Mouse (Mus musculus) heart, adult 10 weeks (tissue): ENCODE measurements around the gene Sdc1. TPM values are rescaled to one million over a fixed set of nuclear protein-coding genes. Genes with fewer than 3 reads are reported as not detected.

Experiments used
- polyA plus RNA-seq: library from polyadenylated mRNA; stranded (reverse); fragments of 350-450 nt; fragmentation: Illumina TruSeq; extraction: RNeasy Lipid Tissue Mini Kit (QIAGEN cat#74804); gene quantifications from one replicate; pipeline ENCODE4 v1.2.3, GENCODE M21; 2014; ENCODE audit warnings: low read depth, low replicate concordance

Gene Sdc1
- polyA plus RNA-seq = 5.2 TPM

GRCm38 (mm10) chr12:8770946-8771843, at the start of gene Sdc1:
Gene Sdc1 (plus strand): TSS chr12:8771323.

Other genes with a start within 250 kb of the Sdc1 start
- gene Slc7a15, start 172.3 kb upstream of the Sdc1 start, polyA plus RNA-seq = not detected
- 62.7 TPM for gene Pum2, start 97.2 kb upstream of the Sdc1 start, polyA plus RNA-seq
- 438 TPM for gene Laptm4a, start 150.3 kb downstream of the Sdc1 start, polyA plus RNA-seq
- not detected for gene Matn3, start 176.6 kb downstream of the Sdc1 start, polyA plus RNA-seq
- 11.8 TPM for gene Wdr35, start 202.6 kb downstream of the Sdc1 start, polyA plus RNA-seq